Comparison of ENCODE assay signal across 24 mouse cellular contexts in genomic region chr11:75559870-75560504, GRCm38 (mm10). TPM values are rescaled to one million over a fixed set of nuclear protein-coding genes. Genes with fewer than 3 reads are reported as not detected.
DNase-seq lines count a peak whose midpoint lies in the region; ATAC-seq and TF ChIP-seq lines count a peak whose summit lies in the region.
"Had no signal": no experiment of that assay in that cellular context is flagged by ENCODE, and none has a peak within 500 bp of the region (broad histone marks: within the 10 kb centered on the region; RNA-seq: fewer than 3 reads in every experiment).

No protein-coding gene starts in this region.

- intact Hi-C loops in gastrocnemius, adult 2 months (cut with DNase I) = no loop called here
- intact Hi-C loops in gastrocnemius, postnatal 14 days (cut with DNase I; ENCODE audit: low total_unique reads) = no loop called here

- no peak for TF ChIP-seq CTCF in gastrocnemius, adult 2 months (IDR thresholded peaks at IDR 0.05)
- TF ChIP-seq CTCF in thymus, adult 2 months (IDR thresholded peaks at IDR 0.05; ENCODE audit: borderline replicate concordance, control insufficient read depth, extremely low read depth, insufficient read depth, low read length, poor library complexity) = no peak

- ATAC-seq in intestine, embryonic 14.5 days (replicated peaks; ENCODE audit: low FRiP score, low TSS enrichment, low read depth) = no peak
- ATAC-seq in neural tube, embryonic 15.5 days (ENCODE audit: low FRiP score) = no peak
- no peak for ATAC-seq in midbrain, embryonic 14.5 days (ENCODE audit: low FRiP score, low TSS enrichment)
- ATAC-seq: activated CD4-positive, CD25-positive, alpha-beta regulatory T cell, adult 4 months; Patski had no signal

- no peak for DNase-seq in gastrocnemius, adult 2 months
- DNase-seq in gastrocnemius, postnatal 14 days = no peak
- peak; percentile 31 for DNase-seq in thymus, adult 2 months
- no peak for DNase-seq in thymus, adult 18-20 months
- no peak for DNase-seq in intestine, embryonic 14.5 days (ENCODE audit: low spot score)
- peak; percentile 55 for DNase-seq in telencephalon, adult 2 months (ENCODE audit: low read depth, low spot score)
- no peak for DNase-seq in midbrain, embryonic 14.5 days
- DNase-seq: adrenal gland, postnatal 14 days; cerebellum, adult 9-10 months; embryo, embryonic 11 days; heart, adult 11 months; lung, postnatal 14 days had no signal

- peaks cover 42% of the 10 kb centered on the region for H3K4me1 ChIP-seq in thymus, adult 2 months (replicated peaks; ENCODE audit: control insufficient read depth, insufficient read depth, low read length)
- no peaks in the 10 kb centered on the region for H3K4me1 ChIP-seq in intestine, embryonic 14.5 days (replicated peaks; ENCODE audit: control insufficient read depth, insufficient read depth, low read length)
- 0 out of 2 replicates have a peak, but pooled peaks cover 3% of the 10 kb centered on the region for H3K4me1 ChIP-seq in neural tube, embryonic 15.5 days
- H3K4me1 ChIP-seq in midbrain, embryonic 14.5 days (ENCODE audit: control insufficient read depth, insufficient read depth, low read length) = no peaks in the 10 kb centered on the region
- H3K4me1 ChIP-seq: forebrain, embryonic 12.5 days had no signal

- H3K4me3 ChIP-seq in gastrocnemius, adult 2 months = no peak overlapping the region
- no peak overlapping the region for H3K4me3 ChIP-seq in thymus, adult 2 months (ENCODE audit: control insufficient read depth, insufficient read depth, low read length)
- H3K4me3 ChIP-seq in intestine, embryonic 14.5 days (ENCODE audit: low read depth, low read length) = no peak overlapping the region
- H3K4me3 ChIP-seq in neural tube, embryonic 15.5 days (replicated peaks) = no peak overlapping the region
- H3K4me3 ChIP-seq in midbrain, embryonic 14.5 days (replicated peaks; ENCODE audit: low read depth, low read length) = no peak overlapping the region
- H3K4me3 ChIP-seq: embryonic facial prominence, embryonic 15.5 days; forebrain, embryonic 12.5 days; kidney, embryonic 15.5 days; limb, embryonic 13.5 days; liver, embryonic 15.5 days; myocyte; stomach, embryonic 15.5 days had no signal

- peaks cover 28% of the 10 kb centered on the region for H3K36me3 ChIP-seq in thymus, adult 2 months (ENCODE audit: control insufficient read depth, insufficient read depth, low read length)
- no peaks in the 10 kb centered on the region for H3K36me3 ChIP-seq in intestine, embryonic 14.5 days (ENCODE audit: control insufficient read depth, insufficient read depth, low read length)
- H3K36me3 ChIP-seq in neural tube, embryonic 15.5 days = peaks cover 43% of the 10 kb centered on the region
- peaks cover 37% of the 10 kb centered on the region for H3K36me3 ChIP-seq in midbrain, embryonic 14.5 days (ENCODE audit: control insufficient read depth, insufficient read depth, low read length)
- H3K36me3 ChIP-seq: embryonic facial prominence, embryonic 15.5 days; kidney, embryonic 15.5 days; limb, embryonic 13.5 days; liver, embryonic 15.5 days; stomach, embryonic 15.5 days had no signal

- 48% methylated on average over 8 of the region's 8 CpGs for WGBS in thymus, adult 2 months
- 83% methylated on average over 8 of the region's 8 CpGs for WGBS in intestine, embryonic 14.5 days
- 92% methylated on average over 8 of the region's 8 CpGs for WGBS in neural tube, embryonic 15.5 days
- WGBS in midbrain, embryonic 14.5 days = 95% methylated on average over 8 of the region's 8 CpGs

- no peak overlapping the region for H3K9ac ChIP-seq in intestine, embryonic 14.5 days (ENCODE audit: low read length)
- H3K9ac ChIP-seq in neural tube, embryonic 15.5 days (replicated peaks) = no peak overlapping the region
- H3K9ac ChIP-seq in midbrain, embryonic 14.5 days (replicated peaks; ENCODE audit: low read length) = no peak overlapping the region
- H3K9ac ChIP-seq: embryonic facial prominence, embryonic 15.5 days; forebrain, embryonic 12.5 days; kidney, embryonic 15.5 days; limb, embryonic 13.5 days; liver, embryonic 15.5 days; stomach, embryonic 15.5 days had no signal

- TF ChIP-seq POLR2A in thymus, adult 2 months (IDR thresholded peaks at IDR 0.05; ENCODE audit: control insufficient read depth, extremely low read depth, insufficient read depth, low read length, poor library complexity) = no peak

- peak overlapping the region; percentile 66 for H3K27ac ChIP-seq in gastrocnemius, adult 2 months
- peak overlapping the region; percentile 93 for H3K27ac ChIP-seq in thymus, adult 2 months (ENCODE audit: control insufficient read depth, insufficient read depth, low read length)
- H3K27ac ChIP-seq in intestine, embryonic 14.5 days (ENCODE audit: low read depth) = 0 out of 2 replicates have a peak overlapping the region, but pooled peaks have one; percentile 34
- no peak overlapping the region; the same call in 1 of the 2 replicates for H3K27ac ChIP-seq in neural tube, embryonic 15.5 days (replicated peaks)
- no peak overlapping the region for H3K27ac ChIP-seq in midbrain, embryonic 14.5 days (replicated peaks; ENCODE audit: low read depth, low read length)
- H3K27ac ChIP-seq: embryonic facial prominence, embryonic 15.5 days; forebrain, embryonic 12.5 days; kidney, embryonic 15.5 days; limb, embryonic 13.5 days; liver, embryonic 15.5 days; stomach, embryonic 15.5 days had no signal

- H3K4me2 ChIP-seq in intestine, embryonic 14.5 days (ENCODE audit: low read length) = no peak overlapping the region
- H3K4me2 ChIP-seq in neural tube, embryonic 15.5 days = no peak overlapping the region
- H3K4me2 ChIP-seq in midbrain, embryonic 14.5 days (ENCODE audit: low read length) = no peak overlapping the region
- H3K4me2 ChIP-seq: embryonic facial prominence, embryonic 15.5 days; forebrain, embryonic 12.5 days; kidney, embryonic 15.5 days; limb, embryonic 13.5 days; liver, embryonic 15.5 days; midbrain, embryonic 11.5 days; stomach, embryonic 15.5 days had no signal

- no peaks in the 10 kb centered on the region for H3K27me3 ChIP-seq in thymus, adult 2 months (ENCODE audit: control insufficient read depth, insufficient read depth, low read length)
- no peaks in the 10 kb centered on the region for H3K27me3 ChIP-seq in intestine, embryonic 14.5 days (replicated peaks; ENCODE audit: control insufficient read depth, insufficient read depth, low read length)
- no peaks in the 10 kb centered on the region for H3K27me3 ChIP-seq in neural tube, embryonic 15.5 days (replicated peaks)
- H3K27me3 ChIP-seq in midbrain, embryonic 14.5 days (ENCODE audit: control insufficient read depth, insufficient read depth, low read length) = no peaks in the 10 kb centered on the region
- H3K27me3 ChIP-seq: embryonic facial prominence, embryonic 15.5 days; forebrain, embryonic 12.5 days; kidney, embryonic 15.5 days; limb, embryonic 13.5 days; liver, embryonic 15.5 days; Patski; stomach, embryonic 15.5 days had no signal

- no peaks in the 10 kb centered on the region for H3K9me3 ChIP-seq in intestine, embryonic 14.5 days (ENCODE audit: control insufficient read depth, low read length)
- H3K9me3 ChIP-seq in neural tube, embryonic 15.5 days (replicated peaks) = no peaks in the 10 kb centered on the region
- H3K9me3 ChIP-seq in midbrain, embryonic 14.5 days (ENCODE audit: control insufficient read depth, low read length) = no peaks in the 10 kb centered on the region
- H3K9me3 ChIP-seq: embryonic facial prominence, embryonic 15.5 days; forebrain, embryonic 12.5 days; kidney, embryonic 15.5 days; liver, embryonic 15.5 days; stomach, embryonic 15.5 days had no signal

RNA-seq across cellular contexts. Expression of gene Pitpna, which starts 27.9 kb away (rescaled TPM):
- total RNA-seq in gastrocnemius, adult 2 months (2021) = 100 to 1,000 TPM; 151 to 206 TPM
- 100 to 1,000 TPM; 176 to 185 TPM for total RNA-seq in gastrocnemius, postnatal 14 days (2021)
- 99.7 and 108 TPM in 2 replicates for polyA plus RNA-seq in thymus, adult 2 months (2012; rRNA removed)
- polyA plus RNA-seq in intestine, embryonic 14.5 days (2014; fragmentation: Nextera tagmentation; extraction: Ambion mirVana) = 76.2 and 82.1 TPM in 2 replicates
- 113 and 117 TPM in 2 replicates for polyA plus RNA-seq in neural tube, embryonic 15.5 days (2015; fragmentation: Nextera tagmentation; extraction: Ambion mirVana)
- 115 and 120 TPM in 2 replicates for polyA plus RNA-seq in midbrain, embryonic 14.5 days (2014; fragmentation: Nextera tagmentation; extraction: Ambion mirVana)

RNA-seq across cellular contexts. Expression of gene Slc43a2, which starts 28.5 kb away (rescaled TPM):
- 10 to 100 TPM; 19.0 to 41.6 TPM for total RNA-seq in gastrocnemius, adult 2 months (2021)
- total RNA-seq in gastrocnemius, postnatal 14 days (2021) = 10 to 100 TPM; 25.3 to 30.8 TPM
- 207 and 214 TPM in 2 replicates for polyA plus RNA-seq in thymus, adult 2 months (2012; rRNA removed)
- polyA plus RNA-seq in intestine, embryonic 14.5 days (2014; fragmentation: Nextera tagmentation; extraction: Ambion mirVana) = 3.5 and 4.8 TPM in 2 replicates
- polyA plus RNA-seq in neural tube, embryonic 15.5 days (2015; fragmentation: Nextera tagmentation; extraction: Ambion mirVana) = 15.7 and 15.8 TPM in 2 replicates
- 15.7 and 18.3 TPM in 2 replicates for polyA plus RNA-seq in midbrain, embryonic 14.5 days (2014; fragmentation: Nextera tagmentation; extraction: Ambion mirVana)

RNA-seq across cellular contexts. Expression of gene Scarf1, which starts 46.6 kb away (rescaled TPM):
- 1 to 10 TPM; 2.4 to 5.7 TPM for total RNA-seq in gastrocnemius, adult 2 months (2021)
- 1 to 10 TPM; 7.1 to 7.2 TPM for total RNA-seq in gastrocnemius, postnatal 14 days (2021)
- polyA plus RNA-seq in thymus, adult 2 months (2012; rRNA removed) = 4.7 and 4.8 TPM in 2 replicates
- 5.4 and 6.0 TPM in 2 replicates for polyA plus RNA-seq in intestine, embryonic 14.5 days (2014; fragmentation: Nextera tagmentation; extraction: Ambion mirVana)
- 3.9 and 4.7 TPM in 2 replicates for polyA plus RNA-seq in neural tube, embryonic 15.5 days (2015; fragmentation: Nextera tagmentation; extraction: Ambion mirVana)
- 2.0 and 3.6 TPM in 2 replicates for polyA plus RNA-seq in midbrain, embryonic 14.5 days (2014; fragmentation: Nextera tagmentation; extraction: Ambion mirVana)
- total RNA-seq: neutrophil, adult 5-6 weeks had no signal

RNA-seq across cellular contexts. Expression of gene Rilp, which starts 50.1 kb away (rescaled TPM):
- total RNA-seq in gastrocnemius, adult 2 months (2021) = 10 to 100 TPM; 33.4 to 41.9 TPM
- 10 to 100 TPM; 40.5 to 41.3 TPM for total RNA-seq in gastrocnemius, postnatal 14 days (2021)
- 3.0 and 3.2 TPM in 2 replicates for polyA plus RNA-seq in thymus, adult 2 months (2012; rRNA removed)
- polyA plus RNA-seq in intestine, embryonic 14.5 days (2014; fragmentation: Nextera tagmentation; extraction: Ambion mirVana) = 0.43 and 0.65 TPM in 2 replicates
- 2.8 and 3.1 TPM in 2 replicates for polyA plus RNA-seq in neural tube, embryonic 15.5 days (2015; fragmentation: Nextera tagmentation; extraction: Ambion mirVana)
- polyA plus RNA-seq in midbrain, embryonic 14.5 days (2014; fragmentation: Nextera tagmentation; extraction: Ambion mirVana) = 1.0 and 1.6 TPM in 2 replicates
- total RNA-seq: neutrophil, adult 5-6 weeks had no signal
- polyA plus RNA-seq: activated CD4-positive, CD25-positive, alpha-beta regulatory T cell, adult 4 months had no signal

Comparison
In these comparisons a context has a peak if more than half of its experiments do, and no peak if none do; other contexts are left out.
1. DNase-seq: peak in thymus, adult 2 months (single experiment) and telencephalon, adult 2 months (single experiment); none in gastrocnemius, adult 2 months (single experiment), gastrocnemius, postnatal 14 days (single experiment), thymus, adult 18-20 months (0 of 2), intestine, embryonic 14.5 days (single experiment) and midbrain, embryonic 14.5 days (single experiment).
2. H3K27ac ChIP-seq: peak in gastrocnemius, adult 2 months (single experiment), thymus, adult 2 months (single experiment) and intestine, embryonic 14.5 days (single experiment); none in neural tube, embryonic 15.5 days (single experiment) and midbrain, embryonic 14.5 days (single experiment).
3. RNA of gene Slc43a2, which starts 28.5 kb away (polyA plus RNA-seq): 207 to 214 TPM in thymus, adult 2 months; 15.7 to 18.3 TPM in midbrain, embryonic 14.5 days, 15.7 to 15.8 TPM in neural tube, embryonic 15.5 days and 3.5 to 4.8 TPM in intestine, embryonic 14.5 days; every median in the first group is over 10 times any median in the second.